Mouse (Mus musculus): ENCODE data around the gene Olfr820. TPM values are rescaled to one million over a fixed set of nuclear protein-coding genes. Genes with fewer than 3 reads are reported as not detected.

Olfr820 gene
- polyA plus RNA-seq, 1 experiment from 2014 or later: not detected

Other genes starting within 250 kb of the Olfr820 start
- gene Olfr808, start 247.1 kb upstream of the Olfr820 start, polyA plus RNA-seq (2016; fragmentation: Nextera tagmentation; extraction: Ambion mirVana): not detected in 2 replicates
- not detected in 2 replicates for gene Olfr809, start 238.0 kb upstream of the Olfr820 start, polyA plus RNA-seq (2016; fragmentation: Nextera tagmentation; extraction: Ambion mirVana)
- gene Olfr810, start 217.7 kb upstream of the Olfr820 start, polyA plus RNA-seq (2016; fragmentation: Nextera tagmentation; extraction: Ambion mirVana): not detected in 2 replicates
- gene Olfr811, start 208.2 kb upstream of the Olfr820 start, polyA plus RNA-seq (2016; fragmentation: Nextera tagmentation; extraction: Ambion mirVana): not detected in 2 replicates
- gene Olfr812, start 166.5 kb upstream of the Olfr820 start, polyA plus RNA-seq (2016; fragmentation: Nextera tagmentation; extraction: Ambion mirVana): not detected in 2 replicates
- not detected in 2 replicates for gene Olfr813, start 157.3 kb upstream of the Olfr820 start, polyA plus RNA-seq (2016; fragmentation: Nextera tagmentation; extraction: Ambion mirVana)
- gene Olfr814, start 132.8 kb upstream of the Olfr820 start, polyA plus RNA-seq (2016; fragmentation: Nextera tagmentation; extraction: Ambion mirVana): not detected in 2 replicates
- gene Olfr815, start 106.8 kb upstream of the Olfr820 start, polyA plus RNA-seq (2016; fragmentation: Nextera tagmentation; extraction: Ambion mirVana): not detected in 2 replicates
- gene Olfr816, start 97.0 kb upstream of the Olfr820 start, polyA plus RNA-seq (2016; fragmentation: Nextera tagmentation; extraction: Ambion mirVana): not detected in 2 replicates
- gene Olfr818, start 63.5 kb upstream of the Olfr820 start, polyA plus RNA-seq (2016; fragmentation: Nextera tagmentation; extraction: Ambion mirVana): not detected in 2 replicates
- gene Olfr819, start 45.4 kb upstream of the Olfr820 start, polyA plus RNA-seq (2016; fragmentation: Nextera tagmentation; extraction: Ambion mirVana): not detected in 2 replicates
- not detected in 2 replicates for gene Olfr247, start 36.5 kb upstream of the Olfr820 start, polyA plus RNA-seq (2016; fragmentation: Nextera tagmentation; extraction: Ambion mirVana)
- gene Gm10310, start 27.6 kb upstream of the Olfr820 start, polyA plus RNA-seq (2016; fragmentation: Nextera tagmentation; extraction: Ambion mirVana): not detected in 2 replicates
- not detected in 2 replicates for gene Olfr821, start 17.7 kb downstream of the Olfr820 start, polyA plus RNA-seq (2016; fragmentation: Nextera tagmentation; extraction: Ambion mirVana)
- gene Olfr822, start 58.6 kb downstream of the Olfr820 start, polyA plus RNA-seq (2016; fragmentation: Nextera tagmentation; extraction: Ambion mirVana): not detected in 2 replicates
- not detected in 2 replicates for gene Olfr823, start 102.8 kb downstream of the Olfr820 start, polyA plus RNA-seq (2016; fragmentation: Nextera tagmentation; extraction: Ambion mirVana)
- gene Olfr824, start 117.4 kb downstream of the Olfr820 start, polyA plus RNA-seq (2016; fragmentation: Nextera tagmentation; extraction: Ambion mirVana): not detected in 2 replicates
- gene Olfr825, start 154.1 kb downstream of the Olfr820 start, polyA plus RNA-seq (2016; fragmentation: Nextera tagmentation; extraction: Ambion mirVana): not detected in 2 replicates
- not detected in 2 replicates for gene Olfr826, start 171.6 kb downstream of the Olfr820 start, polyA plus RNA-seq (2016; fragmentation: Nextera tagmentation; extraction: Ambion mirVana)
- gene Olfr827, start 201.8 kb downstream of the Olfr820 start, polyA plus RNA-seq (2016; fragmentation: Nextera tagmentation; extraction: Ambion mirVana): not detected in 2 replicates